Mouse (Mus musculus): ENCODE results near the gene Tmem132c. TPM values are rescaled to one million over a fixed set of nuclear protein-coding genes. Genes with fewer than 3 reads are reported as not detected.

The Tmem132c gene
- total RNA-seq, 2 experiments from 2014 or later = not detected

DNA sequence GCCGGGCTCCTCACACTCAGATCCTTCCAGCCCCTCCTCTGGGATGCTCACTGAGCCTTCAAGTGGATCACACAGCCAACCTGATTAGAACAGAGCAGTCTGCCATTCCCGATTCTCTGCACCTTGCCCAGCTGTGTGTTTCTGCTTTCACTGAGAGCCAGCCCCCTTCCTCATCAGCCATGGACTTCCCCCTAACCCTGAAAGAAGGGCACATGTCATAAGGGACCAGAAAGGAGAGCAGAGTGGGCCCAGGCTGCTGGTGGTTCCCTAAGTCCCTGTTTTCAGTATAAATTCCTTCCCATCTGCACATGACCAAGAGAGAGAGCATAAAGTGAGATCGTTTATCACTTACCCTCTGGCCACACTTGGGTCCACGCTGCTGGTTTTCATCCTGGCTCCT, 39.6 kb downstream of the Tmem132c start:
- no peak for ATAC-seq (replicated peaks; ENCODE audit: low FRiP score, low TSS enrichment, poor library complexity, severe bottlenecking)

DNA sequence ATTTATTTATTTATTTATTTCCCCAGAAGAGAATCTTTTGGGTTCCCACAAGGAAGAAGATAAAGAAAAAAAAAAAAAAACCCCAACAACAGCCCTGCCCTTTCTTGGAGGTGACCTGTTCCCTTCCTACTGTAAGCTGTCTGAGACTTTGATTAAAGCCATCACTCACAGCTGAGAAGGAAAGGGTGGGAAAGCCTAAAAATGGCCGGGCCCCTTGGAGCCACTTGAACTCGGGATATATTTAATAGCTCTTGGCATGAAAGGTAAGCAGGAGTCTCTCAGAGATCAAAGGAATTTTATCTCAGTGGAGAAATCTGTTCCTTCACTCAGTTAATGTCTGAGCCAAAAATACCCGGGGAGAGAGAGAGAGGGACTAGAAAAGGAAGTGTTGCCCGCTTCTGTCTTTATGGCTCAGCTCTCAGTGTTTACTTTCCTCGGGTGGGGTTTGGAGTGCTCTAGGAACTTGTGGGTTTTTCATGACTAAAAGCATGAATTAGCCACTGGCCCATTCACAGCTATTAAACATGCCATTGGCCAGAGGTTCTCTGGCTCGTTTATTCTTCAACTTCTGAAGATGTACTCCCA, 41.0 kb downstream of the Tmem132c start:
- no peak for ATAC-seq (replicated peaks; ENCODE audit: low FRiP score, low TSS enrichment, poor library complexity, severe bottlenecking)

DNA sequence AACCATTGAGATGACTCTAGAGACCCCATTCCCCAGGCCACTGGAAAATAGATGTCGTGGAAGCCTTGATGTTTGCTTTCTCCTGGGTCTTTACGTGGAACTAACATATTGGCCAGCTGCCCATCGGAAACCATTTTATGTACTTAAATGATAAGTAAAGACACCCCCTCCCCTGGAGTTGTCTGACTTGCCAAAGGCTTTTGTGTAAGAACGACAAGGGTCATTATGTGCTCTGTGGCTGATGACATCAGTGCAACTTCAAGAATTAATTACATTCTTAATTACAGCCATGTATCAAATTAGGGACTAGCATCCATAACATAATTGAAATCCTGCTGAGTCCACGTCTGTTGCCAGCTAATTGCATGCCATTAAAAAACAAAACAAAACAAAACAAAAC, 45.3 kb downstream of the Tmem132c start:
- ATAC-seq (replicated peaks; ENCODE audit: low FRiP score, low TSS enrichment, poor library complexity, severe bottlenecking) = no peak

DNA sequence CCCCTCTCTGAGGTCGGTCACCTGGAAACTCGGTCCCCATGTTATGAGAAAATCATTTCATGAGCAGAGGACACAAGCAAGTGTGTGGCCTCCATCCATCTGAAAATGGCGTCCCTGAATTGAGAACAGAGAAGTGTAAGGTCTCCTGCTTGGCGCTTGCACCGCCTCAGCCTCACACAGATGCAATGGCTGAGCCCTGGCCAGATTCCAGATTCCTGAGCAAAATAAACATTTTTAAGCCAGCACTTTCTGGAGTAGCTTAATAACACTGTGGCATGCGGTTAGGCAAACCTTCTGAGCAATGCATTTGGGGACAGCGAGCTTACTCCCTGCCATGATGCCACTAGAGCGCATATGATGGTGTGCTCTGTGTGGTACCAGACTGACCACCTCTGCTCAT, 48.1 kb downstream of the Tmem132c start:
- ATAC-seq (replicated peaks; ENCODE audit: low FRiP score, low TSS enrichment, poor library complexity, severe bottlenecking) = no peak

GRCm38 (mm10) chr5:127290461-127291250, 49.0 kb downstream of the Tmem132c start:
- no peak for ATAC-seq (replicated peaks; ENCODE audit: low FRiP score, low TSS enrichment, poor library complexity, severe bottlenecking)

- ATAC-seq (replicated peaks; ENCODE audit: low FRiP score, low TSS enrichment, poor library complexity, severe bottlenecking) = no peak
Measured at GRCm38 (mm10) chr5:127291581-127291980, 50.0 kb downstream of the Tmem132c start.

DNA sequence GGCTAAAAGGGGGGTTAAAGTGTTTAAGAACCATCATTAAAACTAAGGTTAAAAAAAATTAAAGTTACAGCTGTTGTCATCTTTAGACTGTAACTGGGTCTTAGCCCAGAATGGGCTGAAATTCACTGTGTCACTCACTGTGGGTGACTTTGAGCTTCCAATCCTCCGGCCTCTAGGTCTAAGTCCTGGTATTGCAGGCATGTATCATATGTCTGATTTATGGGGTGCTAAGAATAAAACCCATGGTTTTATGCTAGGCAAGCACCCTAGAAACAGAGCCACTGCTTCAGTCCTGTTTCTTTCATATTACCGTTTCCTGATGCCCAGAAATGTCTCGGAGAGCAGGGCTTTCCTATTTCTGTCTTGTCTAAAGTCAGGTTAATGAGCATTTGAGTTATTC, 52.1 kb downstream of the Tmem132c start:
- ATAC-seq (replicated peaks; ENCODE audit: low FRiP score, low TSS enrichment, poor library complexity, severe bottlenecking) = no peak

DNA sequence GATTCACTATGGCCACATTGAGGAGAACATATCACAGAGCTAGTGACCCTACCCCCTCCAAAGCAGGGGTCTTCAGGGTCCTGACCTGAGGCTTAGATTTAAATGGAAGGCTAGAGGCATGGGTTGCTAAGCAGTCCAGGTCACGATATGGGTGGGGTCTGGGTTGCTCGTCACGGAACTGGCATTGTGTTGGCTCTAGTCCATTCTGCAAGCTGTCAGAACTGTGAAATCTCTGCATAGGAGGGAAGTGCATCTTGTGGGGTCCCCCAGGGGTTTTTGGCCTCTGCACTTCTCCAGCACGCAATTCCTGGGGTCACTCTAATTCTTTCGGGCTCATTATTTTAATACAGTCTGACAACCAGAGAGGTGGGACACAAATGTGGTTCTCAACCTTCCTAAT, 55.9 kb downstream of the Tmem132c start:
- ATAC-seq (replicated peaks; ENCODE audit: low FRiP score, low TSS enrichment, poor library complexity, severe bottlenecking) = no peak

DNA sequence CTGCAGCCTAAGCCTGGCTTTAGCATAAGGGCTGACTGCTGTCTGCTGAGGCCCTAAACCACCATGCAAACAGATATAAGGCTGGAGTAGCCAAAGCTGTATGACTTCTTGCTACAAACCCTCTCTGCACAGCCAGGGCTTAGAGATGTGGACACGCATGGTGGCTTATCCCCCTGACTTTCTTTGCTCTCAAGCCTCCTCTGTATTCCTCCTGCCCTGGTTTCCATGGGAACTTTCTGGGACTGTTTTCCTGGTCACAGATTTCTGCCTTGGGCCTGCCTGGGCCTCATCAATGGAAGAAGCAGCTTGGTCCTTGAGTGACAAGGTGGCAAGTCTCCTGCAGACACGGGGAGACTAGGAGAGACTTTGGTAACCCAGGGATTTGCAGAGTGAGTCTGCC, 56.5 kb downstream of the Tmem132c start:
- no peak for ATAC-seq (replicated peaks; ENCODE audit: low FRiP score, low TSS enrichment, poor library complexity, severe bottlenecking)

DNA sequence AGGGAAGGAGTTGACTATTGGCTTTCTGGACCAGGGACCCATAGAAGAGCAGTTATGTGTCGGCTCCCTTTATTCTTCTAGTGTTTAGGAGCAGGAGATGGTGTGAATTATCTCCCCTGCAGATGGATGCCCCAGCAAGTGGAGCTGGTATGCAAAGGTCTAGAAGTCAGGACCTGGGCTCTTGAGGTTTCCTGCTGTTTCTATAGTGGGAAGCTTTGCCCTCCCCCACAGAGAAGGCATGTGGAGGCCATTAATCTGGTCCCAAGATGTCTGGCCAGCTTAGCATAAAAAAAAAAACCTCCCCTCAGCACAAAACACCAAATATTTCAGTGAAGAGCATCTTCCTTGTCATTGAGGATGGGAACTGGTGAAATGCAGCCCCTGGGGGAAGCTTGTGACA, 57.4 kb downstream of the Tmem132c start:
- ATAC-seq (replicated peaks; ENCODE audit: low FRiP score, low TSS enrichment, poor library complexity, severe bottlenecking) = no peak

- ATAC-seq (replicated peaks; ENCODE audit: low FRiP score, low TSS enrichment, poor library complexity, severe bottlenecking) = no peak
Measured at GRCm38 (mm10) chr5:127300597-127301254, 59.1 kb downstream of the Tmem132c start.

DNA sequence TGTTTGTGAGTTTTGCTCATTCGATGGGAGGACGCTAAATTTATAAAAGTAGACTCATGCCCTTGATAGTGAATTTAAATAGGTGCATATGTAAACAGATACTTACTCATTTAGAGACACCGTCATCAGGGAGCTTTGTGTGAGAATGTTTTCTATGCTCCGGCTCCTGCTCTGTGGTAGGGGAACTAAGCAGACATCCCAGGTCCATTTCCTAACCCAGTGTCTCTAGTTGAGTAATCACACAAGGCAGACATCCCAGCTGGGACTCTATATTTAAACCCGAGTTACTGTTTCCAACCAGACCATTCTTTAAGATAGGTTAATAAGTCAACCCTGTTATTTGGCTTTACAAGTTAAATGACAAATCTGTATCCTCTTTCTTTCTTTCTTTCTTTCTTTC, 63.7 kb downstream of the Tmem132c start:
- ATAC-seq (replicated peaks; ENCODE audit: low FRiP score, low TSS enrichment, poor library complexity, severe bottlenecking) = no peak

DNA sequence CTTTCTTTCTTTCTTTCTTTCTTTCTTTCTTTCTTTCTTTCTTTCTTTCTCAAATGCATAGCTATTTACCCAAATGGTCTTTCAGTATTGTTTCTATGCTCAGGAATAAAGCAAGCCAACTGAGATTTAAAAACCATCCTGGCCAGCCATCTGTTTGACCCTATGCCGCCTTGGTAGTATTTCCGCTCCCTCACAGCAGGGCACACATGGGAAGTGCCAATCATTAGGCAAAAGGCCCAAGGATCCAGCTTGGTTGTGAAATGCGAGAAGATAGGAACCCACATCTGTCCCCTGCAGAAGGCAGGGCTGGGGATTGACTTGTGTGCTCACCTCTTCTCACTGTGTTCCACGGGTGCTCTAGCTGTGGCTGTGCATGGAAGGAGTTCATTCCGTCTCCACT, 64.1 kb downstream of the Tmem132c start:
- ATAC-seq (replicated peaks; ENCODE audit: low FRiP score, low TSS enrichment, poor library complexity, severe bottlenecking) = no peak

- no peak for ATAC-seq (replicated peaks; ENCODE audit: low FRiP score, low TSS enrichment, poor library complexity, severe bottlenecking)
Measured at GRCm38 (mm10) chr5:127306726-127307125, 65.1 kb downstream of the Tmem132c start.

DNA sequence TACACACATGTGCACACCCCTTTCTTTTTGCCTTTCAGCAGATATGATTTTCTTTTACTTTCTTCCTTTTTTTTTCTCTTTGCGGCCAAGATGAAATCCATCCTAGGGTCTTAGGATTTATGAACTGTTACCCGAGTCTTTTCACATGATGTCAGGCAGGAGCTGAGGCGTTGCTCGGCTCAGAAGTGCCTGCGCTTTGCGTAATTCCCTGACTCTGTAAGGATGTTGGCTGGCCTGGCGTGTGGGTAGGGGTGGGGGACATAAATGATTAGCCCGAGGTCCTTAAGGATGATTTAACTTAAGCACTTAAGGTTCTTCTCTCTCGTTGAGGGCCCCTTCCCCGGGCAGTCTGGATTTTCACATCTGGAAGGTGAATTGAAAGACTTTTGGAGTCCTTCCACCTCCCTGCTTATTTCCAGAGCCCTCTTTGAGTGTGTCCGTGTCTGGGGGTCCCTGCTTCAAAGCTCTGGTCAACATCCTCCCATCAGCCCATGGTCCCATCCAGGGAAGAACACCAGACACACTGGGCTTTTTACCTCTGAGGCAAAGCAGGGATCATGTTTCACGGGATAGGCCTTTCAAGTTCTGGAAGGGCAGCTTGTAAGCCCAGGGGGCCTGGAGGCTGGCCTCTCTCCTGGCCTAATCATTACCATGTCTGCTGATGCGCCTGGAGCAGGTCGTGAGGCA, 68.9 kb downstream of the Tmem132c start:
- ATAC-seq (replicated peaks; ENCODE audit: low FRiP score, low TSS enrichment, poor library complexity, severe bottlenecking) = no peak

DNA sequence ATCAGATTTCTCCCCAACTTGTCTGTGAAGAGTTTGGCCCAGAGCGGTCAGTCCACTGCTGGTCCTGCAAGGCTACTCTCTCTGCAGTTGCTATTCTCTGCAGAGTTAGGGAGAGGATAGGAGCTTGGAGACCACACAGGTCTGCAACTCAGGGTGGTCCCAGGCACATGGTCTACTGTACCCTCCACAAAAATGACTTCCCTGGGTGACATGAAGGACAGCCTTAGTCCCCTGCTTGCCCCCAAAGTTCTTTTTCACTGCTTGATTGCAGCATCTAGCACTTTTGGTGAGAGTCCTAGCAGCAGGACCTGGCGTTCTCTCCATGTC, 69.4 kb downstream of the Tmem132c start:
- no peak for ATAC-seq (replicated peaks; ENCODE audit: low FRiP score, low TSS enrichment, poor library complexity, severe bottlenecking)

DNA sequence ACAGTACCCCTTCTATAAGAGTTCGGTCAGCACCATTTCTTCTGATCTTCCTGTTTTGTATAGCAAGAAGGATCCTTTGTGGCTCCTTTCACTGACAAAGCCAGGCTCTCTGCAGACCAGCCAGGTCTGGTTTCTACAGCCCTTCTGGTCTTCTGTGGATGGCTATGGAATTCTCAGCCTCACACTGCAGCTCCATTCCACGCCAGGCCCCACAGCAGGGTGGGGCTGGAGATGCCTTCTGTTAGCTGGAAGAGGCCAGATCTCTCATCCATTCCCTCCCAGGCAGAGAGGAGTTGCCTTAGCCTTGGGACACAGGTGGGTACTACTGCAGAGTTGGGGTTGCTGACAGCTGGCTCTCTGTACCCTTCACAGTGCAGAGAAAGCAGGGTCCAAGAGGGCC, 72.0 kb downstream of the Tmem132c start:
- ATAC-seq (replicated peaks; ENCODE audit: low FRiP score, low TSS enrichment, poor library complexity, severe bottlenecking) = no peak

DNA sequence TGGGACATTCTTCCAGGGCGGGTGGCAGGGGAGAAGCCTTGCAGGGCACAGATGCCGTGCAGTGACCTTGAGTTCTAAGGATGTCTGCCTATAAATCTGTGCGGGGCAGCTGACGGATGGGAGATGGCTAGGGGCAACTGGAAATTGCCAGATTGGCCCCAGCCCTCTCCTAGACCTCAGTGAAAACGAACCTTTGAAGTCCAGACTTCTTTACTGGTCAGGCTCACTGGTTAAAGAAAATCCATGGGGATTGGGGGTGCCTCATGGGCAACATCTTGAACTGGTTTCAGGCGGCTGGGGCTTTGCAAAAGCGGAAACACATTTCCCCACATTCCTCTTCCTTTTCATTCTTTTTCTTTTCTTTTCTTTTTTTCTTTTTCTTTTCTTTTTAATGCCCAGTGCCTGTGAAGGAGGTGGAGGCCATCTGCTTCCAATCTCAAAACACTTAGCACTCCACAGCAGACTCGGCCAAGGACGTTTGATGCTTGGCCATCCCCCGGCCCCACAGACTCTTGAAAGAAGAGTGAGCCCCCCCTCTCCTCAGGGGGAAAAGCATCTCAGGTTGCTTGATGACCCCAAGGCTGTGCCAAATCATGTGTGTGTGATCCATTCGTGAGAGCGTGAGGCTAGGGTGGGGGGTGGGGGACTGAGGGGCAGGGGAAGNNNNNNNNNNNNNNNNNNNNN, 77.6 kb downstream of the Tmem132c start:
- no peak for ATAC-seq (replicated peaks; ENCODE audit: low FRiP score, low TSS enrichment, poor library complexity, severe bottlenecking)

DNA sequence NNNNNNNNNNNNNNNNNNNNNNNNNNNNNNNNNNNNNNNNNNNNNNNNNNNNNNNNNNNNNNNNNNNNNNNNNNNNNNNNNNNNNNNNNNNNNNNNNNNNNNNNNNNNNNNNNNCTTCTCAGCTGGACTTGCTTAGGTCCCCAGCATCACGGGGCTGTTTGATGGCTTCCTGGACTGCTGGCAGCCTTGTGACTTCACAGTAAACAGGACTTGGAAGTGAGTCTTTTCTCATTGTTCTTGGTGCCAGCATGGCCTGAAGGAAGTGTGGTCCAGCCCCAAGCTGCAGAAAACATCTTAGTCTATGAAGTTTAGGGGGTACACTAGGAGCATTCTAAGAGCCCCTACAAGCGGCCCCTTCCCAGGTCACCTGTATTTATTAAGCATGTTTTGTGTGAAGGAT, 83.0 kb downstream of the Tmem132c start:
- no peak for ATAC-seq (replicated peaks; ENCODE audit: low FRiP score, low TSS enrichment, poor library complexity, severe bottlenecking)

Measured in megakaryocyte-erythroid progenitor cell, adult 5-6 weeks (primary cell).